Mouse (Mus musculus) CH12.LX (cell line): Measurements from ENCODE around the gene Mon1b. TPM values are rescaled to one million over a fixed set of nuclear protein-coding genes. Genes with fewer than 3 reads are reported as not detected.

Experiments
- DNase-seq: peaks from one replicate; pipeline ENCODE4 v3.0.0-alpha.2; 2013; ENCODE audit errors: extremely low read depth
- H3K27ac ChIP-seq: 2 replicates; pipeline ENCODE4 v1.5.1; 2012; ENCODE audit warnings: low read depth, mild to moderate bottlenecking, control low read depth, moderate library complexity; ENCODE audit not compliant: insufficient read depth
- H3K27me3 ChIP-seq: replicated peaks from 2 replicates; pipeline ENCODE3; 2012; ENCODE audit warnings: inconsistent platforms
- H3K36me3 ChIP-seq, 2 experiments: replicated peaks in 1 of 2; 2 replicates each; pipeline versions ENCODE3 to v1.6.1; 2012; ENCODE audit warnings: inconsistent platforms in 1 of 2, low read length in 1 of 2, mild to moderate bottlenecking in 1 of 2, mixed read lengths in 1 of 2, moderate library complexity in 1 of 2; ENCODE audit not compliant: control insufficient read depth in 1 of 2, insufficient read depth in 1 of 2
- H3K4me1 ChIP-seq, 2 experiments: 2 replicates each; pipeline ENCODE4 v1.6.1; 2012; ENCODE audit warnings: inconsistent platforms in 1 of 2, moderate library complexity in 1 of 2; ENCODE audit not compliant: insufficient read depth in 2 of 2, control insufficient read depth in 1 of 2
- H3K4me2 ChIP-seq: 2 replicates; pipeline ENCODE4 v1.6.1; 2012; ENCODE audit warnings: low read depth, mild to moderate bottlenecking, control low read depth; ENCODE audit not compliant: poor library complexity, insufficient read depth, severe bottlenecking
- H3K4me3 ChIP-seq, 3 experiments: fragments of 150-350 bp in 1 of 3; sonication (generic) in 1 of 3; replicated peaks in 1 of 3; 2 replicates each; pipeline versions ENCODE3 to v1.5.1; 2011 to 2012; ENCODE audit warnings: low read depth in 2 of 3, low read length in 2 of 3, mild to moderate bottlenecking in 2 of 3, moderate library complexity in 2 of 3, control low read depth in 1 of 3, improper control_type of control experiment in 1 of 3, inconsistent platforms in 1 of 3, mixed read lengths in 1 of 3; ENCODE audit not compliant: poor library complexity in 1 of 3
- H3K79me2 ChIP-seq: replicated peaks from 2 replicates; pipeline ENCODE4 v1.6.1; 2012; ENCODE audit warnings: mild to moderate bottlenecking, moderate library complexity; ENCODE audit not compliant: control insufficient read depth, poor library complexity, insufficient read depth, severe bottlenecking; ENCODE audit errors: extremely low read depth
- H3K9ac ChIP-seq: 2 replicates; pipeline ENCODE4 v1.6.1; 2012; ENCODE audit warnings: low read depth, mild to moderate bottlenecking, control low read depth, moderate library complexity; ENCODE audit not compliant: insufficient read depth
- H3K9me3 ChIP-seq: replicated peaks from 2 replicates; pipeline ENCODE3; 2012; ENCODE audit warnings: low read length, inconsistent platforms, mixed read lengths
- BHLHE40 ChIP-seq: IDR thresholded peaks from 2 replicates; pipeline ENCODE4 v1.6.1; 2011; ENCODE audit warnings: mild to moderate bottlenecking, low read depth, low read length, improper control_type of control experiment
- CHD1 ChIP-seq: IDR thresholded peaks from 2 replicates; pipeline ENCODE4 v1.6.1; 2012; ENCODE audit warnings: low read depth, low read length, improper control_type of control experiment, inconsistent platforms
- CHD2 ChIP-seq: IDR thresholded peaks from 2 replicates; pipeline ENCODE4 v1.6.1; 2011; ENCODE audit warnings: low read length, improper control_type of control experiment
- CTCF ChIP-seq, 2 experiments: IDR thresholded peaks in 1 of 2; conservative IDR thresholded peaks in 1 of 2; 2 replicates each; pipeline ENCODE4 v1.5.1; 2011 to 2012; ENCODE audit warnings: low read depth in 2 of 2, low read length in 2 of 2, improper control_type of control experiment in 1 of 2, inconsistent platforms in 1 of 2, mild to moderate bottlenecking in 1 of 2, moderate library complexity in 1 of 2
- E2F4 ChIP-seq: IDR thresholded peaks from 2 replicates; pipeline ENCODE4 v1.6.1; 2011; ENCODE audit warnings: low read depth, low read length, improper control_type of control experiment; ENCODE audit not compliant: insufficient replicate concordance
- ELF1 ChIP-seq: IDR thresholded peaks from 2 replicates; pipeline ENCODE4 v1.6.1; 2014; ENCODE audit warnings: low read depth, mild to moderate bottlenecking, inconsistent platforms, low read length, improper control_type of control experiment
- GABPA ChIP-seq: IDR thresholded peaks from 2 replicates; pipeline ENCODE4 v1.6.1; 2012; ENCODE audit warnings: low read depth, low read length, improper control_type of control experiment, inconsistent platforms; ENCODE audit not compliant: insufficient replicate concordance
- HCFC1 ChIP-seq: IDR thresholded peaks from 2 replicates; pipeline ENCODE4 v1.6.1; 2012; ENCODE audit warnings: low read depth, mild to moderate bottlenecking, inconsistent platforms, low read length, improper control_type of control experiment
- IRF4 ChIP-seq: IDR thresholded peaks from 2 replicates; pipeline ENCODE4 v1.6.1; 2014; ENCODE audit warnings: low read depth, mild to moderate bottlenecking, inconsistent platforms, low read length, improper control_type of control experiment
- JUND ChIP-seq: conservative IDR thresholded peaks from 2 replicates; pipeline ENCODE4 v1.6.1; 2011; ENCODE audit warnings: low read depth, low read length, improper control_type of control experiment
- KAT2A ChIP-seq: IDR thresholded peaks from 2 replicates; pipeline ENCODE4 v1.6.1; 2012; ENCODE audit warnings: low read length, improper control_type of control experiment, inconsistent platforms; ENCODE audit not compliant: insufficient replicate concordance
- MAX ChIP-seq: IDR thresholded peaks from 2 replicates; pipeline ENCODE4 v1.6.1; 2011; ENCODE audit warnings: low read length, improper control_type of control experiment
- MAZ ChIP-seq: IDR thresholded peaks from 2 replicates; pipeline ENCODE4 v1.6.1; 2012; ENCODE audit warnings: low read depth, mild to moderate bottlenecking, inconsistent platforms, low read length, improper control_type of control experiment, moderate library complexity
- MXI1 ChIP-seq: IDR thresholded peaks from 2 replicates; pipeline ENCODE4 v1.6.1; 2011; ENCODE audit warnings: mild to moderate bottlenecking, low read depth, low read length, improper control_type of control experiment
- MYC ChIP-seq: IDR thresholded peaks from 2 replicates; pipeline ENCODE4 v1.6.1; 2011; ENCODE audit warnings: low read depth, mild to moderate bottlenecking, improper control_type of control experiment, low read length
- NRF1 ChIP-seq: IDR thresholded peaks from 2 replicates; pipeline ENCODE4 v1.6.1; 2014; ENCODE audit warnings: low read depth, mild to moderate bottlenecking, inconsistent platforms, low read length, improper control_type of control experiment, moderate library complexity
- POLR2A ChIP-seq: IDR thresholded peaks from 2 replicates; pipeline ENCODE4 v1.6.1; 2011; ENCODE audit warnings: low read depth, mild to moderate bottlenecking, improper control_type of control experiment, low read length
- POLR2AphosphoS2 ChIP-seq: IDR thresholded peaks from 2 replicates; pipeline ENCODE4 v1.6.1; 2011; ENCODE audit warnings: low read depth, low read length, improper control_type of control experiment
- RAD21 ChIP-seq: IDR thresholded peaks from 2 replicates; pipeline ENCODE4 v1.6.1; 2011; ENCODE audit warnings: low read depth, mild to moderate bottlenecking, low read length, improper control_type of control experiment, moderate library complexity
- RCOR1 ChIP-seq: conservative IDR thresholded peaks from 2 replicates; pipeline ENCODE4 v1.6.1; 2012; ENCODE audit warnings: low read depth, mild to moderate bottlenecking, inconsistent platforms, low read length, improper control_type of control experiment
- SIN3A ChIP-seq: IDR thresholded peaks from 2 replicates; pipeline ENCODE4 v1.6.1; 2012; ENCODE audit warnings: low read length, improper control_type of control experiment, inconsistent platforms
- SMC3 ChIP-seq: IDR thresholded peaks from 2 replicates; pipeline ENCODE4 v1.6.1; 2011; ENCODE audit warnings: low read depth, low read length, improper control_type of control experiment
- TCF12 ChIP-seq: IDR thresholded peaks from 2 replicates; pipeline ENCODE4 v1.6.1; 2014; ENCODE audit warnings: low read depth, mild to moderate bottlenecking, inconsistent platforms, low read length, improper control_type of control experiment
- UBTF ChIP-seq: IDR thresholded peaks from 2 replicates; pipeline ENCODE4 v1.6.1; 2012; ENCODE audit warnings: low read depth, mild to moderate bottlenecking, inconsistent platforms, low read length, improper control_type of control experiment, moderate library complexity
- USF2 ChIP-seq: conservative IDR thresholded peaks from 2 replicates; pipeline ENCODE4 v1.6.1; 2011; ENCODE audit warnings: low read depth, low read length, improper control_type of control experiment
- ZKSCAN1 ChIP-seq: IDR thresholded peaks from 2 replicates; pipeline ENCODE4 v1.6.1; 2012; ENCODE audit warnings: low read depth, inconsistent platforms, low read length, improper control_type of control experiment, borderline replicate concordance
- ZNF384 ChIP-seq: IDR thresholded peaks from 2 replicates; pipeline ENCODE4 v1.6.1; 2012; ENCODE audit warnings: low read depth, low read length, improper control_type of control experiment, inconsistent platforms
- dilution Hi-C: fragments of 300-500 bp; cut with MboI; formaldehyde crosslinking; loops from 2 replicates; pipeline ENCODE4 v1.14.3; 2020; ENCODE audit warnings: low sequenced_read_pairs; ENCODE audit not compliant: extremely low pct_unique_long_range_greater_than_20kb, extremely low pct_ligation_motif_present
- in situ Hi-C: fragments of 300-500 bp; cut with MboI; formaldehyde crosslinking; loops from 3 replicates; pipeline ENCODE4 v1.14.3; 2019; ENCODE audit warnings: low sequenced_read_pairs, low pct_ligation_motif_present, low pct_unique_long_range_greater_than_20kb, mixed read lengths
- polyA plus RNA-seq: library from polyadenylated mRNA; unstranded; fragments of >175 nt; gene quantifications from 2 replicates; pipeline ENCODE4 v1.2.1, GENCODE M21; 2012; ENCODE audit warnings: low read depth; ENCODE audit not compliant: insufficient read length
- total RNA-seq, 2 experiments: library from RNA; depleted of rRNA; stranded (reverse); fragments of 300-350 nt in 1 of 2; fragments of >200 nt in 1 of 2; gene quantifications; 2 replicates each; pipeline ENCODE4 v1.2.3; 2012 to 2014

Mon1b gene
- total and polyA plus RNA-seq, 3 experiments, result 7.2 to 17.1 (median 15.2) TPM

- peak; percentile 55 for DNase-seq
- TF ChIP-seq BHLHE40 (no peak), MXI1 (no peak), MYC (no peak), CHD1 (no peak), RAD21 (peak; percentile 37), IRF4 (no peak), CHD2 (no peak), ZNF384 (no peak), ZKSCAN1 (no peak), TCF12 (no peak), CTCF (conservative IDR thresholded peaks at IDR 0.05 in 1 of 2, IDR thresholded peaks at IDR 0.05 in 1 of 2; ENCODE audit: low read depth in 2 of 2, low read length in 2 of 2) (peak in 1 of 2 experiments; percentile 56; a peak in 2 of 4 replicates), HCFC1 (no peak), ELF1 (no peak), MAX (no peak), UBTF (no peak), RCOR1 (no peak), JUND (no peak), POLR2A (no peak), SIN3A (no peak), E2F4 (no peak), POLR2AphosphoS2 (no peak), KAT2A (no peak), GABPA (no peak), USF2 (no peak), NRF1 (no peak), SMC3 (peak; percentile 23), MAZ (0 out of 2 replicates have a peak, but pooled peaks have one; percentile 28)
- H3K9ac ChIP-seq, result peak overlapping the region; percentile 94
- H3K79me2 ChIP-seq, result peaks cover 22% of the 10 kb centered on the region
- peak overlapping the region; percentile 79; the same call in 1 of the 2 replicates for H3K4me2 ChIP-seq
- dilution Hi-C loops, result no loop called here
- in situ Hi-C loops, result loop anchor here (10.0 kb wide), 1 partner anchor 1581 kb away; no protein-coding TSS in a partner anchor
- H3K27me3 ChIP-seq, result peaks cover 12% of the 10 kb centered on the region
- H3K36me3 ChIP-seq, result peaks cover 32 to 41% of the 10 kb centered on the region in 2 experiments
- peak overlapping the region; percentile 89 to 92 (median 90) for H3K4me3 ChIP-seq
- peak overlapping the region; percentile 78; the same call in 1 of the 2 replicates for H3K27ac ChIP-seq
- H3K4me1 ChIP-seq, result peaks cover 5 to 36% of the 10 kb centered on the region in 2 experiments
- no peaks in the 10 kb centered on the region for H3K9me3 ChIP-seq
These were observed 867 bp downstream of the Mon1b start for GRCm38 (mm10) chr8:113636280-113636628.
